Mouse (Mus musculus): Measurements from ENCODE around the gene Chrna7. TPM values are rescaled to one million over a fixed set of nuclear protein-coding genes. Genes with fewer than 3 reads are reported as not detected.

Gene Chrna7
- polyA plus RNA-seq, 1 experiment from 2014 or later: 3.0 TPM

DNA sequence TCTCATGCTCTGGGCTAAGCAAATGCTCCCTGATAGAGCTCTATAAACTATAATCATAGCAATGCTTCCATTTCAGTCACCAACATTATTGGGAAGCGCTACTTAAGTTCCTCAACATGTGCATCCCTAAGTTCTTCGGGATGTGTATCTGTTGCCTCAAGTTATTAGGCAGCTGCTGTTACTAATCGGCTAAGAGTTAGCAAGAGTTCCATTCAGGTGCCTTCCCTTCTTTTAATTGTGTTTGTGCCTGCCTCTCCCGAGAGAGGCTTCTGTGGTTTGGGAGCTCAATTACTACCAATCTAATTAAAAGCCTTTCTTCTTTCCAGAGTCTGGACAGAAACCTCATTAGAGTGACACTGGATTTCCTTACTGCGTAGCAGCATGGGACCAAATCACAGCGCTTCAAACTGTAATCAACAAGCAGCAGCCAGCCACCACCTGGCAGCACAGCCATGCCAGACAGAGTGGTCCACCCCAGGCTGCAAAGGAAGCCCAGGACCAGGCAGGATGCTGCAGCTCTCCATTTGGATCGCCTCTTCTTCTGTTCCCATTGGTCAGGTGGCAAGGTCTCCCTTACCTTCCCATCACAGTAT, 50.0 kb downstream of the Chrna7 start:
- Histone ChIP-seq H3K27me3 (no peaks in the 10 kb centered on the region), H3K36me3 (no peaks in the 10 kb centered on the region), H3K4me2 (replicated peaks) (no peak overlapping the region), H3K27ac (no peak overlapping the region), H3K9me3 (no peaks in the 10 kb centered on the region), H3K9ac (no peak overlapping the region), H3K4me1 (no peaks in the 10 kb centered on the region), H3K4me3 (no peak overlapping the region)
- ATAC-seq (ENCODE audit: low FRiP score, low read depth): no peak
- WGBS: 48% methylated on average over 7 of the region's 7 CpGs

DNA sequence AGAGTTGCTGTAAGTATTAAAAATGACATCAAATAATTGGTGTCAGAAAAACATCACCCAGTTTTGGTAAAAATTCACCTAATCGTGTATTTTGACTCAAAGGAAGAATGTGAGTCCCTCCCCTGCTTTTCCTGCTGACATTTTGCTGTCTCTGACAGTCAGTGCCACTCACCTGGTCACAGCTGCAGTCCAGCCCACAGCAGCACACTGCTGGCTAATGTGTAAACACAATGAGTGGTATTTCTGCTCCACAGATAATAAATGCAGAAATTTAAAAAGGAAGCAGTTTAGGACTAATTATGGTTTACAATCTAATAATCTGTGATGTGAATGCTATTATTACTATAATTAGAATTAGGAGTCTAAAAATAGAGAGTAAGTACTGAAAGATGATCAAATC, 59.1 kb downstream of the Chrna7 start:
- 69% methylated on average over 1 of the region's 1 CpGs for WGBS
- H3K9ac ChIP-seq: no peak overlapping the region
- H3K27ac ChIP-seq: no peak overlapping the region
- ATAC-seq (ENCODE audit: low FRiP score, low read depth): no peak
- H3K4me3 ChIP-seq: no peak overlapping the region
- no peaks in the 10 kb centered on the region for H3K36me3 ChIP-seq
- H3K9me3 ChIP-seq: no peaks in the 10 kb centered on the region
- H3K27me3 ChIP-seq: no peaks in the 10 kb centered on the region
- 0 out of 2 replicates have a peak, but pooled peaks cover 2% of the 10 kb centered on the region for H3K4me1 ChIP-seq
- H3K4me2 ChIP-seq (replicated peaks): no peak overlapping the region

DNA sequence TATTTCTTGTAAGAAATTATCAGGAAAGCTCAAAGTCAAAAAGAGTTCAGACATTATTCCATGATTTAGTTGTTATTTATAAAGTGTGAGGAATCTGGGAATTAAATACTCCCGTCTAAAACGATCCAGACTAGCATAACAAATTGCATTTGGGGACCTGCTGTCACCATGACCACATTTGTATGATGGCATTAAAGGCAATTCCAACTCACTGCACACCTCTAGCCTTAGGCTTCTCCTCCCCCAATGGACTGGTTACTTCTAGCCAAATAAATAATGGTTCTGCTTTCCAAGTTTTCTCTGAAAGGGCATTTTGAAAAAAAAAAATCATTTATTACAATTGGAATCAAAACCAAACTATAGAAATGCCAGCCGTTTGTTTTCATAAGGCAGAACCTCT, 63.6 kb downstream of the Chrna7 start:
- H3K4me1 ChIP-seq: no peaks in the 10 kb centered on the region
- no peak overlapping the region for H3K4me2 ChIP-seq (replicated peaks)
- no peak overlapping the region for H3K9ac ChIP-seq
- no peak for ATAC-seq (ENCODE audit: low FRiP score, low read depth)
- H3K27me3 ChIP-seq: no peaks in the 10 kb centered on the region
- no peaks in the 10 kb centered on the region for H3K36me3 ChIP-seq
- no peak overlapping the region for H3K4me3 ChIP-seq
- H3K9me3 ChIP-seq: no peaks in the 10 kb centered on the region
- H3K27ac ChIP-seq: no peak overlapping the region
- WGBS: 74% methylated on average over 3 of the region's 3 CpGs

DNA sequence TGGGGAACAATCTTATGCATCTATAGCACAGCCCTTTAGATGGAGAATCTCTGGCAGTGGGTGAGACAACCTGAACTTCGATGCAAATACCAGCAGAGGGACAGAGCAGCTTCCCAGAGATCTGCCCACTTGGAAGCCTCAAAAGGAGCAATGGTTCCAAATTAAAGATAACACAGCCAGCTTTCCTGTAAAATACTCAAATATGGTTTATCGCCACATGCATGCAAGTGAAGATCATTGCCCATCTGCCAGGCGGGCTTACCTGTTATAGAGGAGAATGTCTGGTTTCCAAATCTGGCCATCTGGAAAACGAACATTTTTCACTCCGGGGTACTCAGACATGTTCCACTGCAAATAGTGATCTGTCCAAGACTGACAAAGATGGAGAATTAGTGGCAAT, 64.0 kb downstream of the Chrna7 start:
- H3K27ac ChIP-seq: no peak overlapping the region
- 79% methylated on average over 5 of the region's 5 CpGs for WGBS
- no peaks in the 10 kb centered on the region for H3K4me1 ChIP-seq
- no peak overlapping the region for H3K4me2 ChIP-seq (replicated peaks)
- no peaks in the 10 kb centered on the region for H3K27me3 ChIP-seq
- no peaks in the 10 kb centered on the region for H3K9me3 ChIP-seq
- ATAC-seq (ENCODE audit: low FRiP score, low read depth): no peak
- no peak overlapping the region for H3K4me3 ChIP-seq
- no peaks in the 10 kb centered on the region for H3K36me3 ChIP-seq
- H3K9ac ChIP-seq: no peak overlapping the region

DNA sequence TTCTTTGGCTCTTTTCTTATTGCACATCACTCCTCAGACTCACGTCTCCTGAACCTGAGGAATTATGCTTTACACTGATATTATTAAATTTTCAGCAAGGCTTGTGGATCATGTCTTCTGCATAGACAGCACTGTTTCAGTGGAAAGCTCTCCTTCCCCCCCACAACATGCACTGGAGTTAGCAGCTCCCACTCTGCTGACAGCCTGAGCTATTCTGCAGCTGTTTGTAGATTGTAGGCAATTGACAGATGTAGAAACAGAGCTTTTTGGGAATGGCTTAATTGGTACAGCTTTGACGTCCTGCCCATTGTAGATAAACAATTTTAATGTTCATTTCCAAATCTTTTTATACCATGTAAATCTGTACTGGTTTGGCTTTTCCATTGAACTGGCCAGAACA, 89.8 kb downstream of the Chrna7 start:
- no peaks in the 10 kb centered on the region for H3K9me3 ChIP-seq
- H3K4me3 ChIP-seq: no peak overlapping the region
- H3K4me1 ChIP-seq: no peaks in the 10 kb centered on the region
- no peaks in the 10 kb centered on the region for H3K27me3 ChIP-seq
- ATAC-seq (ENCODE audit: low FRiP score, low read depth): no peak
- H3K9ac ChIP-seq: no peak overlapping the region
- no peaks in the 10 kb centered on the region for H3K36me3 ChIP-seq
- 52% methylated on average over 2 of the region's 2 CpGs for WGBS
- no peak overlapping the region for H3K27ac ChIP-seq
- H3K4me2 ChIP-seq (replicated peaks): no peak overlapping the region

DNA sequence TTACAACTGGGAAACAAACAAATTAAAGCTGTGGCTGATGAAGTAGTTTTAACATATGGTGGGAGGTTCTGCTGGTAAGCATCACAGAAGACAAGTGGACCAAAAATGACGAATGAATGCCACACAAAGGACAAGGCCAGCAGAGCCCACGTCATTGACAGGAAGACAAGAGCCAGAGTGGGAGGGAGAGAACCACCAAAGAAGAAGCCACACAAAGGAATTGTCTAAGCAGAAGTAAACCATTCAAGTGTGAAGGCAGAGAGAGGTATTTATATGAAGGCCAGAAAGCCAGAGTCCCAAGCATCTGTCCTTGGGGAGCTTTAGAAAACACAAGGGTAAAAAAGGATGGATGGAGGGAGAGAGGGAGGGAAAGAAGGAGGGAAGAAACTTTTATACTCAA, 98.7 kb downstream of the Chrna7 start:
- Histone ChIP-seq H3K36me3 (no peaks in the 10 kb centered on the region), H3K4me2 (replicated peaks) (no peak overlapping the region), H3K27me3 (no peaks in the 10 kb centered on the region), H3K9ac (no peak overlapping the region), H3K9me3 (no peaks in the 10 kb centered on the region), H3K4me3 (no peak overlapping the region), H3K4me1 (no peaks in the 10 kb centered on the region), H3K27ac (no peak overlapping the region)
- 60% methylated on average over 2 of the region's 2 CpGs for WGBS
- ATAC-seq (ENCODE audit: low FRiP score, low read depth): no peak

DNA sequence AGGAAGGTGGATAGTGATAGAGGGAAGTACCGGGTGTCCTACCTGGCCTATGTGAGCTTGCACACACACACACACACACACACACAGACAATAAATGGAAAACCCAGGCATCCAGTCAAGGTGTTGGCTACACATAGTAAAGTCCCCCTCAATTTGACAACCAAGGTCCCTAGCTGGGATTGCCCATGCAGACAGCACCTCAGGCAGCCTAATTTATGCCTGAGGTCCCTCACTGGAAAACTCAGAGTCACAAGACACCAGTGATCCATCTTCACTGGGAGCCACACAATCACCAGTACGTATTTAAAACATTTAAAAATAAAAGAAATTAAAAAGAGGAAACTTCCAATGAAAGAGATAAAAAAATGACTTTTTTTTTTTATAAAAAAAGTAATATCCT, 99.1 kb downstream of the Chrna7 start:
- H3K4me1 ChIP-seq: no peaks in the 10 kb centered on the region
- no peak overlapping the region for H3K4me3 ChIP-seq
- 81% methylated on average over 2 of the region's 2 CpGs for WGBS
- no peaks in the 10 kb centered on the region for H3K36me3 ChIP-seq
- no peak overlapping the region for H3K4me2 ChIP-seq (replicated peaks)
- H3K9ac ChIP-seq: no peak overlapping the region
- ATAC-seq (ENCODE audit: low FRiP score, low read depth): no peak
- no peaks in the 10 kb centered on the region for H3K27me3 ChIP-seq
- no peak overlapping the region for H3K27ac ChIP-seq
- no peaks in the 10 kb centered on the region for H3K9me3 ChIP-seq

DNA sequence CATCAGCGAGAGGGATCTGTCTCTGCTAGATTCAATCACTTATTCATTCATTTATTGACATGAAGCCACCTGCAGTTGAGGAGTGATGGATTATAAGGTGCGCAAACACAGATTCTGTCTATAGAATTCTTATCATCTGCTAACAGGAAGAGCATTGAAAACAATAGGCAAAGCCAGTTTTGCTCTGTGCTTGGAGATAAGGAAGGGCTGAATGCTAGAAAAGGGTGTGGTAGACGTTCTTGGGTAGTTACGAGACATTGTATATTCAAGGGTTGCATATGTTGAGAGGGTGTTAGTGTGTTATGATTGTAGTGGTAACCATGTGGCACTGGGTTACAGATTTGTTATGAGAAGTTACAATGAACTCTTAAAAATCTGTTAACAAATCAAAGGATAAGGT, 103.0 kb downstream of the Chrna7 start:
- H3K27ac ChIP-seq: no peak overlapping the region
- whole genome bisulfite sequencing: 88% methylated on average over 4 of the region's 4 CpGs
- no peak overlapping the region for H3K4me2 ChIP-seq (replicated peaks)
- no peak overlapping the region for H3K9ac ChIP-seq
- no peaks in the 10 kb centered on the region for H3K36me3 ChIP-seq
- H3K4me1 ChIP-seq: no peaks in the 10 kb centered on the region
- H3K27me3 ChIP-seq: no peaks in the 10 kb centered on the region
- H3K4me3 ChIP-seq: no peak overlapping the region
- no peak for ATAC-seq (ENCODE audit: low FRiP score, low read depth)
- no peaks in the 10 kb centered on the region for H3K9me3 ChIP-seq

DNA sequence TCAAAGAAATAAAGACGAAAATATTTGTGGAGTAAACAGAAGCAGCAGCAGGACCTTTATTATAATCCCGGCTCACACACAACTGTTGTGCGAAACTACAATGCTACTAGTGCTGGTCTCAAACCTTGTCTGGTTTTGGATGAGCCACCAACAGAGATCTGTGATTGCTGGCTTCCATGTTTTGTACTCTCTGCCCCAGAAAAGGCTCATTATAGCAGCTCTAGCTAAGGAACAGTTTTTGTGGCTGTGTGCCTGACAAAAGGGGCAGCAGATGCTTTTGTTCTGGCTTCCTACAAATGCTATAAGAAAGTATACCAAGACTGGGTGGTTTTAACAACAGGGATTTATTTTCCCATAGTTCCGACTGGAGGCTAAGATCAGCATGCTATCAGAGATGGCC, 126.4 kb downstream of the Chrna7 start:
- no peaks in the 10 kb centered on the region for H3K36me3 ChIP-seq
- 89% methylated on average over 4 of the region's 4 CpGs for WGBS
- no peaks in the 10 kb centered on the region for H3K9me3 ChIP-seq
- no peaks in the 10 kb centered on the region for H3K4me1 ChIP-seq
- H3K9ac ChIP-seq: no peak overlapping the region
- H3K4me3 ChIP-seq: no peak overlapping the region
- H3K27ac ChIP-seq: no peak overlapping the region
- ATAC-seq (ENCODE audit: low FRiP score, low read depth): no peak
- no peak overlapping the region for H3K4me2 ChIP-seq (replicated peaks)
- no peaks in the 10 kb centered on the region for H3K27me3 ChIP-seq

DNA sequence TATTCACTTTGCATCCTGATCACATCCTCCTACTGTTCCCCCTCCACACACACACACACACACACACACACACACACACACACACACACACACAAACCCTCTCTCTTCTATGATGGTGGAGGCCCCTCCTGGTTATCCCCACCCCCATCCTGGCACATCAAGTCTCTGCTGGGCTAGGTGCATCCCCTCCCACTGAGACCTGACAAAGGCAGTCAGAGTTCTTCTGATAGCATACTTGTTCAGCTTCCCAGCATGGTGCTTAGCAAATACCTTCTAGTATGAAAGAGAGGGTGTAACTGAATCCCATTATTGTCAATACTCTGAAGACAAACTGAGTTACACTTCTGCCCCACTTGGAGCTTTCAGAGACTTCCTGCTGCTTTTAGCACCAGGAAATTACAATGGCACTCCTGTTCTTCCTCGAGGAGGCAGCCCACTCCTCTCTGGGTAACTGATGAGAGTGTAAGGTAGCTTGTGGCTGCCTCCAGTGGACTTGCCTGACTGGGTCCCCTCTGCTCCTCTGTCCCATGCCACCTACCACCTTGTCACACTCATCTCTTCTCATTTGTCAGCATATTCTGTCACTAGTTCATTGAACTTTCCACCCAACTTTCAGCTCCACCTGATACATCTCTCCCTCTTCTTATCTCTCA, 127.9 kb downstream of the Chrna7 start:
- H3K27me3 ChIP-seq: no peaks in the 10 kb centered on the region
- H3K4me3 ChIP-seq: no peak overlapping the region
- H3K9me3 ChIP-seq: no peaks in the 10 kb centered on the region
- H3K36me3 ChIP-seq: no peaks in the 10 kb centered on the region
- H3K9ac ChIP-seq: no peak overlapping the region
- no peaks in the 10 kb centered on the region for H3K4me1 ChIP-seq
- WGBS: 3% methylated on average over 1 of the region's 1 CpGs
- H3K4me2 ChIP-seq (replicated peaks): no peak overlapping the region
- ATAC-seq (ENCODE audit: low FRiP score, low read depth): no peak
- no peak overlapping the region for H3K27ac ChIP-seq

DNA sequence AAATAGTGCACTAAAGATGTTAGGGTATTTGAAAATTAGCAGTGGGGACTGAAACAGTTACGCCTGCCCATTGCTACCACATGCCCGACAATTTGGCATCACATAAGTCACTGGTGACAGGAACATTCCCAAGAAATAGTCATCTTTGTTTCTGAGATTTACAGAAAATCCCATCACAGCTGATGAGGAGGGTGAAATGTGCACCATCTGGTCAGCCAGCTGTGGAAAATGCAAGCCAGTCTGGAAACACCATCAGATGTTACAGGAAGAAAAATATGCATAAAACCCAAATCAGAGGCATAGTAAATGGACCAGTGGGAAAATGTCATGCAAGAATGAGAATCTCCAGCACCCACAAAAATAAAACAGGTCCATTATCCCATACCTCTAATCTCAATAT, 151.4 kb downstream of the Chrna7 start:
- ATAC-seq (ENCODE audit: low FRiP score, low read depth): no peak
- no peaks in the 10 kb centered on the region for H3K9me3 ChIP-seq
- H3K36me3 ChIP-seq: no peaks in the 10 kb centered on the region
- 55% methylated on average over 2 of the region's 2 CpGs for whole genome bisulfite sequencing
- H3K27ac ChIP-seq: no peak overlapping the region
- H3K4me3 ChIP-seq: no peak overlapping the region
- no peak overlapping the region for H3K4me2 ChIP-seq (replicated peaks)
- H3K9ac ChIP-seq: no peak overlapping the region
- no peaks in the 10 kb centered on the region for H3K27me3 ChIP-seq
- H3K4me1 ChIP-seq: no peaks in the 10 kb centered on the region

Measured in limb, embryonic 13.5 days (tissue).